Mouse (Mus musculus) bone marrow macrophage, adult 2 months (primary cell): Measurements from ENCODE around the gene Setd1a.

ENCODE experiments used
- CTCF ChIP-seq: IDR thresholded peaks from 2 replicates; pipeline ENCODE4 v1.5.1; 2012; ENCODE audit warnings: low read depth, mild to moderate bottlenecking, low read length, moderate library complexity
- POLR2A ChIP-seq: IDR thresholded peaks from 2 replicates; pipeline ENCODE4 v1.6.1; 2012; ENCODE audit warnings: mild to moderate bottlenecking, low read depth, low read length, borderline replicate concordance

GRCm38 (mm10) chr7:127776426-127776825 lies at the start of gene Setd1a:
- TF ChIP-seq POLR2A (no peak), CTCF (no peak)
